Mouse (Mus musculus) heart, adult 9 months (tissue): ENCODE data around the gene Srsf3.
A peak's percentile ranks its signal among the peaks of the same experiment; 100 is the strongest.
"Not testable (repeated sequence)": the region's sequence is repeated elsewhere in the genome, so short reads cannot be mapped to it uniquely, and the experiment has no call there.

Experiments used
- DNase-seq, 2 experiments: peaks; one replicate each; pipeline ENCODE4 v3.0.0; 2022; ENCODE audit warnings: low spot score in 2 of 2

Srsf3 gene

DNA sequence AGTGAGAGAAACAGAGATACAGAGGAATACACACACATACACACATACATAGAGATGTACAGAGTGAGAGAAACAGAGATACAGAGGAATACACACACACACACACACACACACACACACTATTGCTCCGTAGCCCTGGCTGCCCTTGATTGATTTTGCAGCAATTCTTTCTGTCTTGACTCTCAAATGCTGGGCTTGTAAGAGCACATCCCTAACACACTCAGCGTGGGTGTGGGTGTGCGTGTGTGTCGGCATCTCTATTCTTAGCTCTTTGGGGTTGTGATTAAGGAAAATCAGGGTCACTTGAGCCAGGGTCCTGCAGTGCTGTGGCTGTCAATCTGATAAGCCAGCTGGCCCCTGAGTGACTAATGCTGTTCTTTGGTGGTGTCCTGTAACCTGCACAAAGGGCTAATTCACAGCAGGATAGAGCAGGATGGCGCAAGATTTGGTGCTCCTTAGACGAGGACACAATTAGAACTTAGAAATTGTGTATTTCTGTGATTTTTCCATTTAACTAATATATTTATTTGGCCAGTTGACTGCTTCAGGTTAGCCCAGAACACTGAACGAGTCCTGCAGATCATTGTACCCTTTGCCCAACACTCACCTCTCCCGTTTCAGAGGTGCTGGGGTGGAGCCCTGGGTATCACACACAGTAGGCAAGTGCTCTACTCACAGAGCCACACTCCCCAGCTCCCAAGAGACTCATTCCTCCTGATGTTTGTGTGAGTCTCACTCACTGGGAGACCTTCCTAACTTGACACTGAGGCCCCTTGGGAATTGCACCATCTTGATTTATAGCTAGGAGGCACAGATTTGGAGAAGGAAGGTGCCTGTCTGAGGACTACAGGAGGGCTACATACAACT, 30.9 kb downstream of the Srsf3 start:
- DNase-seq = no peak

DNA sequence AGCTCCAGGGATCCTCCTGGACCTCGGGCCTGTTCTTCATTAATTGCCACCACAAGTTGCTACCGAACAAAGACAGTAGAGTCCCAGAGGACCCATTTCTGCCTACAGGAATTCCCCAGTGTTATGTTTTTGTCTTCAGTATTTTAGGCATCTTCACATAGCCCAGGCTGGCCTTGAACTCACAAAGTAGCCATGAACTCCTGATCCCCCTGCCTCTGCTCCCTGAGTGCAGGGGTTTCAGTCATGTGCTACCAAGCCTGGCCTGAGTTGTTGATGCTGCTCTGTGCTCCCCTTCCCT, 31.5 kb downstream of the Srsf3 start:
- DNase-seq = no peak

DNA sequence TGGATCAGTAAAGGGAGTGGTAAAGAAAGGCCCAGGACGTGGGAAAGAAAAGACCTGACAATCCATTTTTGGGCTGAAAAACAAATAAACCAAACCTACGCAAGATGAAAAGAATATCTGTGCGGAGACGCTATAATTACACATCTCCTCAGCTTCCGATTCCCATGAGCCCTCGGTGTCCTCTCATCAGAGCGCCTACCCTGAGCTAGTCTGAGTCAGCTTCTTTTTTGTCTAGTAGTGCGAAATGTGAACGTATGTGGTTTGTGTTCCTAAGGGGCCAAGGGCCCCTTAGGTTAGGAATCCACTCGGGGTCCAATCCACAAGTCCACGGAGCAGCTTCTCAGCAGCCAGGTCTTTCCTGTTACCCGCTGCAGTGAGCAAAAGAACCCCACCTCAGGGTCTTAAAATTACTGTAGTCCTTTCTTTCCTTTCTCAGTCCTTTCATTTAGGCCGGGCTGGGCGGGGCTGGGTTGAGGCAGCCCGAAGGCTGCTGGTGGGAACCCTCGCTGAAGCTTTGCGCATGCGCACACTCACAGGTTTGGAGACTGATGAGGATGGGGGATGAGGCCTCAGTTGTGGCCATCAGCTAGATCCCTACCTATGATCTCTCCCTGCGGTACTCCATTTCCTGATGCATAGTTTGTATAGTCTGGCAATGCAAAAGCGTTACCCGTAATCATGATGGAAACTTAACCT, 33.0 kb downstream of the Srsf3 start:
- no peak for DNase-seq

DNA sequence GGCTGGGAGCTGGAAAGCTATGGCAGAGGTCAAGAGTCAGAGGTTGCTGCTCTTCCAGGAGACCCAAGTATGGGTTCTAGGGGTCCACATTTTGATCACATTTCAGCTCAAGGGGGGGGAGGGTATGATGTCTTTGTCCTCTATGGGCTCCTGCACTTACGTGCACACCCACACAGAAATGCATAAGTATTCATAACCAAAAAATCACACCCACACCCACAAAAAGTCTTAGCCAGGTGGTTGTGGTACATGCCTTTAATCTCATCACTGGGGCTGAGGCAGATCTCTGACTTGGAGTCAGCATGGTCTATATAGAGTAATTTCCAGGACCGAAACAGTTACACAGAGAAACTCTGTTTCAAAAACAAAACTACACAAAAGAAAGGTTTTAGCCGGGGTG, 33.5 kb downstream of the Srsf3 start:
- DNase-seq = no peak

DNA sequence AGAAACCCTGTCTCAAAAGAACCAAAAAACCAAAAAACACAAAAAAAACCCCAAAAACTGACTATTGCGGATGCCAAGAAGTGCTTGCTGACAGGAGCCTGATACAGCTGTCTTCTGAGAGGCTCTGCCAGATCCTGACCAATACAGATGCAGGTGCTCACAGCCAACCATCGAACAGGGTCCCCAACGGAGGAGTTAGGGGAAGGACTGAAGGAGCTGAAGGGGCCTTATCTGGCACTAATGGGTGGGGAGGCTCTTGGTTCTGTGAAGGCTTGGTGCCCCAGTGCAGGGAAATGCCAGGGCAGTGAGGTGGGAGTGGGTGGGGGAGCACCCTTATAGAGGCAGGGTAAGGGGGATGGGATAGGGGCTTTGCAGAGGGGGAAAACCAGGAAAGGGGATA, 35.0 kb downstream of the Srsf3 start:
- DNase-seq = not testable (repeated sequence)

DNA sequence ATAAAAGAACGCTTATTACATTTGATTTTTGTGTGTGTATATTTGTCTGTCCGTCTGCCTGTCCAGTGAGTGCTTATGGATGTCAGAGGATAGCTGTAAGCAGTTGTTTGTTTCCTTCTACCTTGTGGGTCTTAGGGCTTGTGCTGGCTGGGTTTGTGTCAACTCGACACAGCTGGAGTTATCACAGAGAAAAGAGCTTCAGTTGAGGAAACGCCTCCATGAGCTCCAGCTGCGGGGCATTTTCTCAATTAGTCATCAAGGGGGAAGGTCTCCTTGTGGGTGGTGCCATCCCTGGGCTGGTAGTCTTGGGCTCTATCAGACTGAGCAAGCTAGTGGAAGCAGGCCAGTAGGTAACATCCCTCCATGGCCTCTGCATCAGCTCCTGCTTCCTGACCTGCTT, 35.4 kb downstream of the Srsf3 start:
- no peak for DNase-seq

DNA sequence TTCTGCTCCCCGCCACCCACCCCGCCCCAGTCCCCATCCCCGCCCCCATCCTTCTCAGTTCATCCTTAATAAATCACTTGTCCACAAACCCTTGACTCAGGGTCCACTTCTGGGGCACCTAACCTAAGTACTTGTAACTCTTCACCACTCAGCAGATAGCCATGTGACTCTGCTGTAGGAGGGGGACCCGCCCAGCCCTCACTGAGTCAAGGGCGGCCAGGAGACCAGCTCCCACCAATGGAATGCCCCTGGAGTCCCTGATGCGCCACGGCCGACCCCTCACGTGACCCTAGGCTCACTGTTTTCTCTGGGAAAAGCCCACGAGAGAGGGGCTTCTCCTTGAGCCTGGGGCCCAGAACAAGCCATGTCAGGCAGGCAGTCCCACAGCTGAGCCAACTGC, 36.6 kb downstream of the Srsf3 start:
- no peak for DNase-seq

DNA sequence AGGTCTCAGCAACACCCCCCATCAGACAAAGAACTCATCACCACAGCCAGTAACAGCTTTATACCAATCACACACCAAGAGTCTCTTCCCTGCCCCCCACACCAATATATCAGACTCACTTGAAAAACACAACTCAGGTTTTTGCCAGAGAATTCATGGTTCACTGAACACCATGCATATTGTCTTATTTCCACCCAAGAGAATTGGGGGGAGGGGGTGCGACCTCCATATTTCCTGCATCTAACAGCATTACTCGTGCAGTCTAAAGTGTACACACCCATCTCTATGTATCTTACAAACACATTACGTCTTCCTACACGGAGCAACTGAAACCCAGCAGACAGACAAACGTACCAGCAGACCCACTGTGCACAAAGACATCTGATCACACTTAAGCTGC, 39.4 kb downstream of the Srsf3 start:
- DNase-seq = no peak

DNA sequence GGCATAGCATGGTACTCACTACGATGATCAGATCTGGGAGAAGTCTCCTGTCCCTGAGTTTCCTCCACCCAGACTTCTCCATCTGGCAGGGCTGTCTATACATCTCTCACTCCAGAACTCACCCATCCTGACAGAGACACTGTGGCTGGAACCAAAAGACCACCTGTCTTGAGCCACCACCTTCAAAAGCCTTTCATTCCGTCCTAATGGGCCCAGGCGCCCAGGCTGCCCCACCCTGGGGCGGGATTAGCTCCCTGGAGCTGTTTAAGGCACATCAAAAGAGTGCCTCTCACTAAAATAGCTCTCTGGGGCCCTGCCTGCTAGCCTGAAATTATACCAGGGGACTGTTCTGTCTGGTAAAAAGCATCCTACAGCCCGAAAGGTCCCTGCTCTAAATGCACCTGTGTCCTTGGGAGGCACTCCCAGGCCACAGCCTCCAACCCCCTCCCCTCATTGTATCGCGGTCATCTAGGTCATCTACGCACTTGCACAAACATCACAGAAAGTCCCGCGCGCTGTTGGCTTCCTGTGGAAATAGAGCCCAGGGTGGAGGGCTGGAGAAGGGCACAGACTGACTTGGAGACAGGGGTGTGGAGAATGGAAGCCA, 40.4 kb downstream of the Srsf3 start:
- DNase-seq = no peak

DNA sequence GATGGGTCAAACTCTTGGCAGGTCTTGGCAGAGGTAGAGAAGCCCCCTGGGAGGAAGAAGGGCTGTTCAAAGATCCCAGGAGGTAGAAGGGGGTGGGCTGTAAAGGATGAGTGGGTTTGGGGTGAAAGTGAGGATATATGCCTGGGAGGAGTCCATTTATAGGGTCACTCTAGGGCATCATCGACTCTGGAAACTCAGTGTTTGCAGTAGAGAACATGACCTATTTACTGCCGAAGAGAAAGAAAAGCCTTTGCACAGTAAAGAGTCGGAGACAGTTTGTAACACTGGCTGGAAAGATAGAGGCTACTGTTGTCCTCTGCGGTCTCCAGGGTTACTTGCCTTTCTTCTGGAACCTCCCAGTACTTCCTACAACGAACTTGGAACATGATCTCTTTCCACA, 40.9 kb downstream of the Srsf3 start:
- DNase-seq = no peak

DNA sequence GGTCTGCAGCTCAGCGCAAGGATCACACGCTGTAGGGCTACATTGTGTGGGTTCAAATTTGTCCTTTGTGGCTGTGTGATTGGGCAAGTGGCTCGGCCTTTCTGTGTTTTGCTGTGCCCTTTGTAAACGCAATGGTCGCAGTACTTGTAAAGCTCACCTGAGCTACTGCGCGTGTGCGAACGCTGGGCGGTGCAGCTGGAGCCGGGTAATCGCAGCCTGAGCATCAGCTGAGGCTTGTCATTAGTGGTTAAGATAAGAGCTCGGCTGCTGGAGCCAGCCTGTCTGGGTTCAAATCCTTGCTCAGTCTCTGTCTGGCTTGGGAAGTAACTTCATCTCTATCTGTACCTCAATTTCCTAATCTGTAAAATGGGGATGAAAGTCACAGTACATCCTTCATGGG, 41.7 kb downstream of the Srsf3 start:
- no peak for DNase-seq

DNA sequence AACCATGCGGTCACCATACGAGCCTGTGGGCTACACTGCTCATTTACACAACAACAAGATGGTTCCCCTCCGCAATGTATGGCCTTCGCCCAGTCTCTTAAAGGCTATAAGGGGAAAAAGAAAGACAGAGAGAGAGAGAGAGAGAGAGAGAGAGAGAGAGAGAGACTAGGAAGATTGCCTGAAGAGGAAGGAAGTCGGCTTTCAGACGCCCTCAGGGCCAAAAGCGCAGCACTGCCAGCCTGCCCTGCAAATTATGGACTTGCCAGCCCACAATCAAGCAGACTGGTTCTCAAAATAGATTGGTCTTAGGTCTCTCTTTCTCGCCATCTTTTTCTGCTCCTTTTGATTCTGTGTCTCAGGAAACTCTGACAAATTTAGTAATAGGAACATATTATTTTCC, 43.8 kb downstream of the Srsf3 start:
- no peak for DNase-seq

DNA sequence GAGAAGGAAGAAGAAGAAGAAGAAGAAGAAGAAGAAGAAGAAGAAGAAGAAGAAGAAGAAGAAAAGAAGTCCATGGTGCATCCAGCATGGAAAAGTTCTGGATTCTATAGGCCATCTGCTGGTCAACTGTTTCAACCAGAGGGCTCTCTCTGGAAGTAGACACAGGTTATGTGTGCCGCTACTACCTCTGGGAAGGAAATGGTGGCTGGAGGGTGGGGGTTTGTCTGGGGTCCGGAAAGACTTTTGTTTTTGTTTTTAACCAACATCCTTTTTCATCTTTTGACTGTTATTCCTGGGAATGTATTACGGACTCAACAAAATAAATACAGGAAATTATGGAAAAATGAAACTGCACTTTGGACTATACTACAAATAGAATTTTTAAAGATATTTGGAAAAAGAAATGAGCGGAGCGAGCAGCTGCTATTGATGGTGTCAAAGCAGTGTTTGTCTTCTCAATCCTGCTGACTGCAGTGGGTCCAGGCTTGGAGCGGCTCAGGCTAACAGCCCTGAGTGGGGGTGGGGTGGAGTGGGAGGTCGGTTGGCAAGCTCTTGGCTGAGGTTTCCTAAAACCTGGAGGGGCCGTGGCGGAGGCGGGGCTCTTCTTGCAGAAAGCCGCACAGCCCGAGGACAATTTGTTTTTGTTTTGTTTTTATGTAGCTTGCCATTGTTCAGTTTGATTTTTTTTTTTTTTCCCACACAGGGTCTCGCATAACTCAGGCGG, 45.5 kb downstream of the Srsf3 start:
- DNase-seq = no peak

DNA sequence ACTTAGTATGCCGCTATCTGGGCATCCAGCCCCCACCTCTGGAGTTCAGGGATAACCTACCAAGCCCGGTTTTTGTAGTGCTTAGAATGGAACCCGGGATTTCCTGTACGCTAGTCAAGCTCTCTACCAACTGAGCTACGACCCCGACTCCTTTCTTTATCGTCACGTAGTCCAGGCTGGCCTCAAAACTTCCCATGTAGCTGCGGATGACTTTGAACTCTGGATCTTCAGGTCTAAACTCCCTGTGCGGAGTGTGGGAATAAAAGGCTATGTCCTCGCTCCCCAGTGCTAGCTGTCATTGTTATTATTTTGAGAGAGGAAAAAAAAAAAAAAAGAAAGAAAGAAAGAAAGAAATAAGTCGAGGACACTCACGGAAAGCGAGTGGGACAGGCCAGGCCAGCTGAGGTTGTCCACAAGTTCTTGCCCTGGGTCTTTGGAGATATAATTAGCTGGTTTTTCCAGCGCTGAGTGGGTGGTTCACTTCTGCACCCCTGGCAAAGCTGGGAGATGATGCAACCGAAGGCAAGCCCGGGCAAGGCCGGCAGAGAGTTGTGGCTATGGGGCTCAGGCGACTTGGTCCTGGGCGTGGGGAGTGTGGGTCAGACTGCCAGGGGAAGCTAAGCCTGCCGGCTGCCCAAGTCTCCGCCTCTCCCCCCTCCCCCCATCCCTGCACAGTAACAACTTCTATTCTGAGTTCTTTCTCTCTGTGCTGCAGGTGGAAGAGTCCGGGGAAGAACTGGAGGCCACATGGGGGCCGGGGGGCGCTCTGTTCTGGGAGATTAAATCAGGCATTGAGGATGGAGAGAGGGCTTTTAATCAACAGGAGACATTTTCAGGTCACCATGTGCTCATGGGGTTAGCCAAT, 46.3 kb downstream of the Srsf3 start:
- peak; percentile 78 to 86 for DNase-seq

DNA sequence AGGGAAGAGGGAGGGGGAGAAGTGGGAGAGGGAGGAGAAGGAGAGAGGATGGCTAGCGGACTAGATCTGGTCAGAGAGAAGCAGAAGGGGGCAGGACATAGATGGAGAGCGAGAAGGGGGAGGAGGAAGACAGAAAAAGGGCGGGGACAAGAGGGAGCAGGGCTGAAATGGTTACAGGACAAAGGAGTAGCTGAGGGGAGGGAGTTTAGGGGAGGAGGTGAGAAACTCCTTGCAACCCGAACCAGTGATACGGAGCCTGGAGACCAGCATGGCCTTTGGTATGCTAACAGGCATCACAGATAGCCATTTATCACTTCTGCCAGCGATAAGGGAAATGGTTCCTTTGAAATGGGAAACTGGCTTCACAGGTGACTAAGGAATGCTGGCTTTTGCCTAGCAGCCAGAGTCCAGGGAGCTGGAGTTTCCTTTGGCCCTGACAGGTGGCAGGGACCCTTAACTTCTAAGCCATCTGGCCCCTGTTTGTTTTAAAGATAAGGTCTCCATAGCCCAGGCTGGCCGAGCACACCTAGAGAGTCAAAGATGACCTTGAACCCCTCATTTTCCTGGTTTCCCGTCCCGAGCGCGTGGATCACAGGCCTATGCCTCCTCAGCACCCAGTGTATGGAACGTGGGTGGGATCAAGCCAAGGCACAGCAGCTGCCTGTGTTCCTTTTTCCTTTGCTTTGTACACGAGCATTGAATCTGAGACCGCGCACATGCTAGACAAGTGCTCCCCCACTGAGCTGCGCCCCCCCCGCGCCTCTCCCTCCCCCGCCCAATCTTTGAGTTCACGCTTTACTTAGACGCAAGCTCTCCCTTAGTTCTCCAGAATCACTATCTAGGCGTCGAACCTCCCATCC, 48.6 kb downstream of the Srsf3 start:
- no peak for DNase-seq

DNA sequence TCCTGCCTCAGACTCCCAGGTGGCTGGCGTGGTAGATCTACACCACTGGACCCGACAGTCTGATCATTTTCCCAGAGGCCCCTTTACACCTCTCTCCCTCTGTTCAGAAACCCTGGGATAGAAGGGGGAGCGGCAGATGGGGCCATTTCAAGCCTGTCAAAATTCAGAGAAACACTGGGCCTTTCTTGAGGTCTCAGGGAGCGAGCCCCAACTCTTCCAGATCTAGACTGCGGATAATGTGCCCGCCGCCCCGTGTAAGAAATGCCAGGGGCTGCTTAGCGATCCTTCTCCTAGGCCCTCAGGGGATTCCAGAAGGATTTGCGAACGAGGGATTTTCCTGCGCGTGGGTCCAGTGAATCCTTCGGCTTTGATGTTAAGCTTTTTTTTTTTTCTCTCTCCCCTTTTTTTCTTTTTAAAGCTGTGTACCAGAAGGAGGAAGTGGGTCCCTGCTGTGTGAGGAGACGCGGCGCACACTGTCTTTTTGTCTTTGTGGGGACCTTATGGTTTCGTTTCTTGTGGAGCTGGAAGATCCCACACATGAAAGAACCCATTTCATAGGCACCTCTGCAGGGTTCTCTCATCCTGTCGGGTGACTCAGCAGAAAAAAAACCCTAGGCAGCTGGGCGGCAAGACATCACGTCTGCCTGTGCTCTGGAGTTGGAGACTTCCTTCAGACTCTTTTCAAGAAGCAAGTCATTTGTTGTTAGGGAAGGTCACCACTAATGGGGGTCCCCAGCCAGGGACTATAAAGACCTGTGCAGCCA, 49.4 kb downstream of the Srsf3 start:
- DNase-seq = no peak

DNA sequence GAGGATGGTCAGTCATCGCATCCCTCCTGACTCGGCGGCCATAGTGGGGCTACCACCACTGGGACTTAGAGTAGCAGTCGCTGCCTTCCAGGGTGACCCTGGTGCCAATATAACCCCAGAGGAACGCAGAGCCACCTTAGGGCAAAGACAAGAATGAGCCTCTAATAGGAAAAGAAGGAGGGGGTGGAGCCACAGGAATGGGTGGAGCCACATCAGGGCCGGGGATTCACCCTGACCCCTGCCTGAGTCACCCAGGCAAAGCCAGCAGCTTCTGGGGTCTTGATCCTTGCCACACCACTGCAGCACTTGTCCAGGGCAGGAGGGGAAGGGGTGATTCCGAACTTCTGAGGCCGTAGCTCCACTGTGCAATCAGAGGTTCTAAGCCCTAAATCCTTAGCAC, 51.2 kb downstream of the Srsf3 start:
- DNase-seq = no peak

DNA sequence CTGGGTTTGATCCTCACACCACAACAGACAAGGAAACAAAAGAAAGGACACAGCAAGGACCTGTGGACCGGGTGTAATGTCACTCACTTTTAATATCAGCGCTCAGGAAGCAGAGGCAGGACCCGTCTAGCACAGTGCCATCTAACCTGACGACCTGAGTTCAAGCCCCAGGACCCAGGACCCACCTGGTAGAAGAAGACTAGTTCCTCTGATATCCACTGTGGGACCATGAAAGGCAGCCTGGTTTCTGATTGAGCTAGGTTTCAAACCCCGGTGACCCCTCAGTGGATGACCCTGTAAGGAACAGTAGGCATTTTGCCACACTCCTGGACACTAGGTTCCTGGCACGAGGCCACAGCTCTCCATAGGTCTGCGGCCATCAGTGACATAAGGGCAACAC, 52.2 kb downstream of the Srsf3 start:
- DNase-seq = no peak

DNA sequence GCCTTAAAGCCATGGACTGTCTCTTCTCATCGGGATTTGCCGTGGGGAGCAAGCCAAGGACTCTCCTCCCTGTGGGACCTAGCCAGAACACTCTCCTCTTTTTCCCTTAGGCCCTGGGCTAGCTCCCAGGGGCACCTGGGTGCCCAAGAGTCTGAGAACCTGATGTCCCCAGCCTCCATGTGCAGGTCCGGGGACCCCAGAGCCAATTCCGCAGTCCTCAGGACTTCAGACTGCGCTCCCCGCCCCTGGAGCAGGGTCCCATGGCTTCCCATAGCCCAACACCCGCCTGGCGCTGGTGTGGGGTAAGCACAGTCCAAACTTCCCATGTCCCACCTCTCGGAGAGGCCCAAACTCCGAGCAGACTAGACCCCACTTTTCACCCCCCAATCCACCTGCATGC, 52.8 kb downstream of the Srsf3 start:
- DNase-seq = no peak

DNA sequence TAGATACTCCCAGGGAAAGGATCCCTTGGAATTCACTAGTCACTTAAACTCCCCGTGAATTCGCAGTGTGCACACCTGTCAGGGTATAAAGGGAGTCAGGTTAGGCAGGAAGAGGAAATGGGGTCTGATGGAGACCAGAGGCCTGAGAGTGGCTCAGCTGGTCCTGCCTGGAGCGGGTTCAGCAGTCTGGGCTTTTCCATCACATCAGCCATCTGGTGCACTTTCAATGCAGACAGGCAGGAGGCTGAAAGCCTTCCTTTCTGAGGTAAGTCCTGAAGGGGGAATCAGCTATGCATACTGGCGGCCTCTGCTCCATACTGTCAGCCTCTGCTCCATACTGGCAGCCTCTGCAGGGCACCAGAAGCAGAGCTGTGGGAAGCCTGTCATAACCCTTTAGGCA, 54.5 kb downstream of the Srsf3 start:
- DNase-seq = no peak
